Mouse (Mus musculus) bone marrow macrophage, adult 2 months (primary cell): ENCODE results near the gene Olfr74.

Source experiments
- CTCF ChIP-seq: IDR thresholded peaks from 2 replicates; pipeline ENCODE4 v1.5.1; 2012; ENCODE audit warnings: low read depth, mild to moderate bottlenecking, low read length, moderate library complexity
- POLR2A ChIP-seq: IDR thresholded peaks from 2 replicates; pipeline ENCODE4 v1.6.1; 2012; ENCODE audit warnings: mild to moderate bottlenecking, low read depth, low read length, borderline replicate concordance

- TF ChIP-seq CTCF (no peak), POLR2A (no peak)
Observed at GRCm38 (mm10) chr2:88007515-88008318, 33.3 kb upstream of the Olfr74 start, which contains the start of gene Olfr1160.
